Mouse (Mus musculus): Measurements from ENCODE around the gene Mast2. TPM values are rescaled to one million over a fixed set of nuclear protein-coding genes. Genes with fewer than 3 reads are reported as not detected.

Mast2 gene
- total and polyA plus RNA-seq, 3 experiments: 4.2 to 21.4 (median 11.1) TPM

DNA sequence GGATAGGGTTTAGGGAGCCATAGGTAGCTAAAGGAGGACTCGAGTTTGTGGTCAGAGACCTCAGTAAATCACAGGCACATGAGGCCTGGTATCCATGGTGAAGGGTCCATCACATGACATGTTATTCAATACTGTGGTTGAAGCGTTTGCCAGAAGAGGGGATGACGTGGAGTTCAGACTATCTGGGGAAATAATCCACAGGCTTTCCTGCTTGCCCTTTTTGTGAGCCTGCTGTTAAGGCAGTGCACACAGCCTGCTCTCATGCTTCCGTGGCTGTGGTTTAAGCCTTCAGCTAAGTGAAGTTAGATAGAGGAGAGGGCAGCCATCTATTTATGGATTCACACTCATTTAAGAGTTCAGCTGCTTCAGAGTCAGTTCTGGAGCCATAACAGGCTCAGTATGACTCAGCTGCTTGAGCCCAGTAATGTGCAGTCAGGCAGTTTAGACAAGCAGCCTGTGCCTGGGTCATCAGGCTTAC lies 163.1 kb downstream of the Mast2 start (continued):
- TF ChIP-seq USF1 (IDR thresholded peaks at IDR 0.05; ENCODE audit: low read depth, low read length): peak; percentile 69

GRCm38 (mm10) chr4:116293296-116293695 lies 170.7 kb downstream of the Mast2 start:
- TF ChIP-seq RAD21 (IDR thresholded peaks at IDR 0.05; ENCODE audit: low read depth, low read length) (no peak), BHLHE40 (IDR thresholded peaks at IDR 0.05; ENCODE audit: low read depth, low read length) (peak; percentile 50; the same call in 1 of the 2 replicates)
- no peaks in the 10 kb centered on the region for H3K27me3 ChIP-seq (replicated peaks)
- DNase-seq (ENCODE audit: extremely low read depth): no peak
- no peaks in the 10 kb centered on the region for H3K9me3 ChIP-seq (replicated peaks; ENCODE audit: low read length)
- H3K4me1 ChIP-seq (ENCODE audit: control insufficient read depth in 1 of 2, insufficient read depth in 2 of 2): peaks cover 0 to 5% of the 10 kb centered on the region in 2 experiments; a peak in 2 of 4 replicates
- in situ Hi-C loops (cut with MboI; ENCODE audit: low pct_ligation_motif_present, low pct_unique_long_range_greater_than_20kb, low sequenced_read_pairs): no loop called here
- no peak overlapping the region for H3K4me3 ChIP-seq (replicated peaks in 1 of 3; ENCODE audit: low read depth in 2 of 3, low read length in 2 of 3, poor library complexity in 1 of 3)
- no peak overlapping the region for H3K9ac ChIP-seq (ENCODE audit: insufficient read depth, low read depth)
- H3K36me3 ChIP-seq (replicated peaks in 1 of 2; ENCODE audit: control insufficient read depth in 1 of 2, insufficient read depth in 1 of 2, low read length in 1 of 2): peaks cover 0 to 4% of the 10 kb centered on the region in 2 experiments
- H3K4me2 ChIP-seq (ENCODE audit: insufficient read depth, low read depth, poor library complexity, severe bottlenecking): no peak overlapping the region
- dilution Hi-C loops (cut with MboI; ENCODE audit: extremely low pct_ligation_motif_present, extremely low pct_unique_long_range_greater_than_20kb, low sequenced_read_pairs): no loop called here
- H3K79me2 ChIP-seq (replicated peaks; ENCODE audit: control insufficient read depth, extremely low read depth, insufficient read depth, poor library complexity, severe bottlenecking): no peaks in the 10 kb centered on the region
- H3K27ac ChIP-seq (ENCODE audit: insufficient read depth, low read depth): no peak overlapping the region

DNA sequence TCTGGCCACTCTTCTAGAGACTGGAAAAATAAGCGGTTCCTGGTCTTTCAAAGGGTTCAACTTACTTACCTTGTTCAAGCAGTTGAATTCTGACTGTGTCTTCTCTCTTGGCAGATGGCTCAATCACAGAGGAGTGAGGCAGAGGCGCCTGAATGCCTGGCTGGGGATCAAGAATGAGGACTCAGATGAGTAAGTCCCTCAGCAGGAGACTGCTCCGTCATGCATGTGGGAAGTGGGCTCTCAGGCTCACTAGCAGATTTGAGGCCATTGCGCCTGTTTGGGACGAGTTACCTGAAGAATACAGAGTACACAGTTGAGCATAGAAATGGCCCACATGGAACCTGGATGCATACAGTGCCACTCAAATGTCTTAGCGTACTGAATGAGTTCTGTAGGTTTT lies 172.4 kb downstream of the Mast2 start:
- no peak for DNase-seq (ENCODE audit: extremely low read depth)
- Histone ChIP-seq H3K9ac (ENCODE audit: insufficient read depth, low read depth) (no peak overlapping the region), H3K4me3 (replicated peaks in 1 of 3; ENCODE audit: low read depth in 2 of 3, low read length in 2 of 3, poor library complexity in 1 of 3) (no peak overlapping the region), H3K27ac (ENCODE audit: insufficient read depth, low read depth) (no peak overlapping the region), H3K27me3 (replicated peaks) (no peaks in the 10 kb centered on the region), H3K36me3 (replicated peaks in 1 of 2; ENCODE audit: control insufficient read depth in 1 of 2, insufficient read depth in 1 of 2, low read length in 1 of 2) (peaks cover 0 to 7% of the 10 kb centered on the region in 2 experiments), H3K4me2 (ENCODE audit: insufficient read depth, low read depth, poor library complexity, severe bottlenecking) (no peak overlapping the region), H3K9me3 (replicated peaks; ENCODE audit: low read length) (no peaks in the 10 kb centered on the region), H3K4me1 (ENCODE audit: control insufficient read depth in 1 of 2, insufficient read depth in 2 of 2) (peaks cover 0 to under 1% of the 10 kb centered on the region in 2 experiments; a peak in 1 of 4 replicates), H3K79me2 (replicated peaks; ENCODE audit: control insufficient read depth, extremely low read depth, insufficient read depth, poor library complexity, severe bottlenecking) (no peaks in the 10 kb centered on the region)
- TF ChIP-seq CTCF (conservative IDR thresholded peaks at IDR 0.05 in 1 of 2, IDR thresholded peaks at IDR 0.05 in 1 of 2; ENCODE audit: low read depth in 2 of 2, low read length in 2 of 2) (no peak), POLR2A (IDR thresholded peaks at IDR 0.05; ENCODE audit: low read depth, low read length) (no peak), RCOR1 (conservative IDR thresholded peaks at IDR 0.05; ENCODE audit: low read depth, low read length) (no peak), ZMIZ1 (IDR thresholded peaks at IDR 0.05; ENCODE audit: low read depth, low read length) (no peak), MEF2A (IDR thresholded peaks at IDR 0.05; ENCODE audit: borderline replicate concordance, low read depth, low read length) (no peak), GABPA (IDR thresholded peaks at IDR 0.05; ENCODE audit: insufficient replicate concordance, low read depth, low read length) (no peak), IRF4 (IDR thresholded peaks at IDR 0.05; ENCODE audit: low read depth, low read length) (no peak), E2F4 (IDR thresholded peaks at IDR 0.05; ENCODE audit: insufficient replicate concordance, low read depth, low read length) (no peak), RAD21 (IDR thresholded peaks at IDR 0.05; ENCODE audit: low read depth, low read length) (no peak), BHLHE40 (IDR thresholded peaks at IDR 0.05; ENCODE audit: low read depth, low read length) (no peak), MXI1 (IDR thresholded peaks at IDR 0.05; ENCODE audit: low read depth, low read length) (no peak), UBTF (IDR thresholded peaks at IDR 0.05; ENCODE audit: low read depth, low read length) (no peak)
- dilution Hi-C loops (cut with MboI; ENCODE audit: extremely low pct_ligation_motif_present, extremely low pct_unique_long_range_greater_than_20kb, low sequenced_read_pairs): no loop called here
- in situ Hi-C loops (cut with MboI; ENCODE audit: low pct_ligation_motif_present, low pct_unique_long_range_greater_than_20kb, low sequenced_read_pairs): no loop called here

All from CH12.LX (cell line).